Mouse (Mus musculus) limb, embryonic 13.5 days (tissue): ENCODE results near the gene Irf6. TPM values are rescaled to one million over a fixed set of nuclear protein-coding genes. Genes with fewer than 3 reads are reported as not detected.

Source experiments
- ATAC-seq: fragments of 200-750 bp; cut with Nextera tagmentation; 2 replicates; pipeline ENCODE4 v1.8.0; 2017; ENCODE audit warnings: low read depth, moderate number of reproducible peaks, moderate TSS enrichment; ENCODE audit not compliant: low FRiP score
- H3K27ac ChIP-seq: fragments of 300-500 bp; sonication (generic); 2 replicates; pipeline ENCODE4 v1.5.1; 2015; ENCODE audit warnings: inconsistent platforms, mild to moderate bottlenecking, moderate library complexity
- H3K27me3 ChIP-seq: fragments of 300-500 bp; sonication (generic); 2 replicates; pipeline ENCODE4 v1.6.1; 2015; ENCODE audit warnings: mild to moderate bottlenecking, inconsistent platforms
- H3K36me3 ChIP-seq: fragments of 300-500 bp; sonication (generic); 2 replicates; pipeline ENCODE4 v1.6.1; 2015; ENCODE audit warnings: inconsistent platforms, mild to moderate bottlenecking, moderate library complexity
- H3K4me1 ChIP-seq: fragments of 300-500 bp; sonication (generic); 2 replicates; pipeline ENCODE4 v1.6.1; 2015; ENCODE audit warnings: inconsistent platforms
- H3K4me2 ChIP-seq: fragments of 300-500 bp; sonication (generic); replicated peaks from 2 replicates; pipeline ENCODE4 v1.6.1; 2015; ENCODE audit warnings: inconsistent platforms, mild to moderate bottlenecking, moderate library complexity
- H3K4me3 ChIP-seq: fragments of 300-500 bp; sonication (generic); 2 replicates; pipeline ENCODE4 v1.5.1; 2015; ENCODE audit warnings: moderate library complexity, mild to moderate bottlenecking, inconsistent platforms
- H3K9ac ChIP-seq: fragments of 300-500 bp; sonication (generic); 2 replicates; pipeline ENCODE4 v1.6.1; 2015; ENCODE audit warnings: mild to moderate bottlenecking, inconsistent platforms
- H3K9me3 ChIP-seq: fragments of 300-500 bp; sonication (generic); 2 replicates; pipeline ENCODE4 v1.6.1; 2016; ENCODE audit warnings: inconsistent platforms
- WGBS: fragments of 180-500 bp; shearing (Covaris S2); methylation state at CpG from one replicate; pipeline ENCODE4 v1.1.7; 2015; 5-methylcytosine and 5-hydroxymethylcytosine counted together
- polyA plus RNA-seq: library from polyadenylated mRNA; unstranded; fragments of >200 nt; fragmentation: Nextera tagmentation; extraction: Ambion mirVana; gene quantifications from 2 replicates; pipeline ENCODE4 v1.2.1, GENCODE M21; 2015

The Irf6 gene
- polyA plus RNA-seq, 1 experiment from 2014 or later = 19.4 TPM

GRCm38 (mm10) chr1:193133726-193134125 lies 19.2 kb upstream of the Irf6 start:
- peaks cover 18% of the 10 kb centered on the region for H3K4me1 ChIP-seq
- no peak overlapping the region for H3K4me3 ChIP-seq
- H3K9me3 ChIP-seq = no peaks in the 10 kb centered on the region
- no peak overlapping the region for H3K27ac ChIP-seq
- H3K36me3 ChIP-seq = no peaks in the 10 kb centered on the region
- no peak for ATAC-seq
- no peak overlapping the region for H3K4me2 ChIP-seq
- WGBS = 88% methylated on average over 1 of the region's 1 CpGs
- H3K9ac ChIP-seq = no peak overlapping the region
- no peaks in the 10 kb centered on the region for H3K27me3 ChIP-seq

- ATAC-seq = no peak
- Histone ChIP-seq H3K4me1 (peaks cover 22% of the 10 kb centered on the region; the same call in 1 of the 2 replicates), H3K36me3 (no peaks in the 10 kb centered on the region), H3K9ac (no peak overlapping the region), H3K9me3 (no peaks in the 10 kb centered on the region), H3K4me3 (no peak overlapping the region), H3K27ac (no peak overlapping the region), H3K4me2 (no peak overlapping the region), H3K27me3 (0 out of 2 replicates have a peak, but pooled peaks cover 3% of the 10 kb centered on the region)
- WGBS = 27% methylated on average over 7 of the region's 7 CpGs
These were observed 14.8 kb upstream of the Irf6 start for GRCm38 (mm10) chr1:193138087-193138486.

- Histone ChIP-seq H3K27me3 (0 out of 2 replicates have a peak, but pooled peaks cover 3% of the 10 kb centered on the region), H3K4me1 (peaks cover 22% of the 10 kb centered on the region; the same call in 1 of the 2 replicates), H3K9me3 (no peaks in the 10 kb centered on the region), H3K27ac (no peak overlapping the region), H3K4me2 (no peak overlapping the region), H3K4me3 (no peak overlapping the region), H3K36me3 (no peaks in the 10 kb centered on the region), H3K9ac (no peak overlapping the region)
- 48% methylated on average over 3 of the region's 3 CpGs for WGBS
- no peak for ATAC-seq
These were observed 14.2 kb upstream of the Irf6 start for GRCm38 (mm10) chr1:193138669-193139068.

DNA sequence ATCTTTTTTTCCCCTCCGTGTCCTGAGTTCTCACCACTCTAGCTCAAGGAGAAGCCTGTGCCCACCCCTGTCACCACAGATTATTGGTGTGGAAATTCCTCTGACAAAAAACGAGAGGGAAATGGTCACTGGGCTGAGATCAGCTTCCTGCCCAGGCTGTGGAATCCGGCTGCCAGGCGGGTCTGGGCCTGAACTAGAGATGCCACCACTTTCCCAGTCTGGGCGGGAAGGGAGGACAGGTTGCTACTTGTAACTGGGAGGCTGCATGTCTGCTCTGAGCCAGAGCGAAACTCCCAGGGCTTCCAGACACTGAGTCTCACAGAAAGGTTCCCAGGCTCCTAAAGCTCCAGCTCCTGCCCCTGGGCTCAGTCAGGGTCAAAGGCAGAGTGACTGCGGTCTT lies 11.8 kb upstream of the Irf6 start:
- Histone ChIP-seq H3K4me1 (peaks cover 22% of the 10 kb centered on the region; the same call in 1 of the 2 replicates), H3K9me3 (no peaks in the 10 kb centered on the region), H3K4me3 (no peak overlapping the region), H3K36me3 (no peaks in the 10 kb centered on the region), H3K27me3 (peaks cover 6% of the 10 kb centered on the region; the same call in 1 of the 2 replicates), H3K9ac (0 out of 2 replicates have a peak overlapping the region, but pooled peaks have one; percentile 5), H3K4me2 (no peak overlapping the region), H3K27ac (peak overlapping the region; percentile 39; the same call in 1 of the 2 replicates)
- ATAC-seq = no peak
- 62% methylated on average over 7 of the region's 7 CpGs for WGBS

DNA sequence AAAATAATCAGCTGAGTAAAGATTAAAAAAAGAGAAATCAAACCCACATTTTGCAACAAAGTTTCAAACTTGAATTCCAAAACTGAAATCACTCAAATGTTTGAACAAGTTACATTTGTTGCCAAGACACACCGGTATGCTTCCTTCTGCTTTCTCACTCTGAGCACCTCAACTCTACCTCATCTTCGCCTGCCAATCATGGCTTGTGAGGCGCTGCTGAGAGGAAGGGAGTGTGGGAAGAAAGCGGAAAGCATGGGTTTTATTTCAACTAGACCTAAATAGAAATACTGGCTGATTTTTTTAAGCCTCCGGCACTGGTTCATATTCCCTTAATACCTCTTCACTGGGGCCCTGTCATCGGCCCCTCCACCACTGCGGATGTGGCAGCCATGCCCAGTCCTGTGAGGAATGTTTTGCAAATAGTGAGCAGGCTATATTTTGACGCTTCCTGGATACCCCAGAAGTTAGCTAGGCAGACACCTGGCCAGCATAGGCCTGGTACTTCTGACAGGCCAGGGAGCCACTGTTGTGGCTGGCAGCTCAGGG lies 10.3 kb upstream of the Irf6 start:
- no peak overlapping the region for H3K27ac ChIP-seq

GRCm38 (mm10) chr1:193144516-193144915 lies 8.4 kb upstream of the Irf6 start:
- Histone ChIP-seq H3K9ac (no peak overlapping the region), H3K4me3 (no peak overlapping the region), H3K4me1 (peaks cover 13% of the 10 kb centered on the region; the same call in 1 of the 2 replicates), H3K36me3 (no peaks in the 10 kb centered on the region), H3K9me3 (no peaks in the 10 kb centered on the region), H3K4me2 (no peak overlapping the region), H3K27ac (no peak overlapping the region), H3K27me3 (peaks cover 7% of the 10 kb centered on the region; the same call in 1 of the 2 replicates)
- 83% methylated on average over 6 of the region's 6 CpGs for WGBS
- ATAC-seq = no peak

More for the DNA sequence above, 10.3 kb upstream of the Irf6 start:
- no peak overlapping the region for H3K4me2 ChIP-seq
- peaks cover 6% of the 10 kb centered on the region; the same call in 1 of the 2 replicates for H3K27me3 ChIP-seq
- no peak overlapping the region for H3K9ac ChIP-seq
- peaks cover 22% of the 10 kb centered on the region; the same call in 1 of the 2 replicates for H3K4me1 ChIP-seq
- no peak for ATAC-seq
- H3K36me3 ChIP-seq = no peaks in the 10 kb centered on the region
- no peaks in the 10 kb centered on the region for H3K9me3 ChIP-seq
- no peak overlapping the region for H3K4me3 ChIP-seq
- WGBS = 80% methylated on average over 8 of the region's 8 CpGs

DNA sequence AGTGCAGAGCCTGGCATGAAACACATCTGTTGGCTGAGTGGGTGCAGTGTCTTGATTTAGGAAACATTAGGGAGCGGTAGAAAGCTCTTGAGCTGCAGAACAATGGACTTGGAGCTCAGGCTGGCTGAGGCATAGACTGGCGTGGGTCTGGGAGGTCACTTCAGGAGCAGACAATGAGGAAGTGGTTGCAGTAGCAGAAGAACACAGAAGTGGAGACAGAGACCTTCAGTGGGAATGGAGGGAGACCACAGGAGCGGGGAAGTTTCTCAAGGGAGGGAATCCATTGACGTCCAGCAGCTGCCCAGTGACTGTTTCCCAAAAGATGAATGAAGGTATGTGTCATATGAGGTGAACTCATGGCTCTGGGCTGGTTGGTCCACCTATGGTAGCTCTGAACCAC lies 7.8 kb upstream of the Irf6 start:
- 77% methylated on average over 4 of the region's 4 CpGs for WGBS
- Histone ChIP-seq H3K4me1 (peaks cover 8% of the 10 kb centered on the region; the same call in 1 of the 2 replicates), H3K27me3 (peaks cover 6% of the 10 kb centered on the region; the same call in 1 of the 2 replicates), H3K9me3 (no peaks in the 10 kb centered on the region), H3K27ac (no peak overlapping the region), H3K9ac (no peak overlapping the region), H3K4me2 (no peak overlapping the region), H3K36me3 (no peaks in the 10 kb centered on the region), H3K4me3 (no peak overlapping the region)
- no peak for ATAC-seq

DNA sequence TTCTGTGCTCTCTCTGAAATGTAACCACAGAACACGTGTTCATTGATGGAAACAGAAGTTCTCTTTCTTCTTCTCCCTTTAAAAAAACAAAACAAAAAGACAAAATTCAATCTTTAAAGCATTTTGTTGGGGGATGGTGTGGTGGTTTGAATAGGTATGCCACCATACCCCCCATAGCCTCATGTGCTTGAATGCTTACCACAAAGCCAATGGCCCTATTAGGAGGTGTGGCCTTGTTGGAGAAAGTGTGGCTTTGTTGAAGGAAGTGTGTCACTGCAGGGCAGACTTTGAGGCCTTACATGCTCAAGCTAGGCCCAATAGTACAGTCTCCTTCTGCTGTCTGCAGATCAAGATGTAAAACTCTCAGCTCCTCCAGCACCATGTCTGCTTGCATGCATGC lies 6.5 kb upstream of the Irf6 start:
- Histone ChIP-seq H3K36me3 (no peaks in the 10 kb centered on the region), H3K9me3 (no peaks in the 10 kb centered on the region), H3K4me2 (no peak overlapping the region), H3K4me3 (no peak overlapping the region), H3K9ac (no peak overlapping the region), H3K27me3 (peaks cover 13% of the 10 kb centered on the region), H3K27ac (no peak overlapping the region), H3K4me1 (peaks cover 8% of the 10 kb centered on the region)
- 88% methylated on average over 1 of the region's 1 CpGs for WGBS
- no peak for ATAC-seq

GRCm38 (mm10) chr1:193149231-193149630 lies 3.7 kb upstream of the Irf6 start:
- Histone ChIP-seq H3K4me2 (no peak overlapping the region), H3K27me3 (peaks cover 41% of the 10 kb centered on the region), H3K4me3 (no peak overlapping the region), H3K9ac (no peak overlapping the region), H3K4me1 (peaks cover 23% of the 10 kb centered on the region), H3K27ac (no peak overlapping the region), H3K36me3 (no peaks in the 10 kb centered on the region), H3K9me3 (no peaks in the 10 kb centered on the region)
- WGBS = 61% methylated on average over 3 of the region's 3 CpGs
- no peak for ATAC-seq

GRCm38 (mm10) chr1:193151134-193151533 lies 1.8 kb upstream of the Irf6 start:
- Histone ChIP-seq H3K9ac (no peak overlapping the region), H3K4me1 (peaks cover 23% of the 10 kb centered on the region), H3K4me2 (no peak overlapping the region), H3K36me3 (no peaks in the 10 kb centered on the region), H3K4me3 (no peak overlapping the region), H3K27me3 (peaks cover 53% of the 10 kb centered on the region), H3K27ac (no peak overlapping the region), H3K9me3 (no peaks in the 10 kb centered on the region)
- 44% methylated on average over 7 of the region's 7 CpGs for WGBS
- ATAC-seq = no peak

- ATAC-seq = 0 out of 2 replicates have a peak, but pooled peaks have one; percentile 1
- Histone ChIP-seq H3K9ac (peak overlapping the region; percentile 54), H3K27me3 (peaks cover 53% of the 10 kb centered on the region), H3K27ac (no peak overlapping the region), H3K9me3 (no peaks in the 10 kb centered on the region), H3K4me3 (peak overlapping the region; percentile 44), H3K4me1 (peaks cover 37% of the 10 kb centered on the region), H3K36me3 (no peaks in the 10 kb centered on the region), H3K4me2 (peak overlapping the region; percentile 73)
- WGBS = 21% methylated on average over 16 of the region's 16 CpGs
These were observed 650 bp downstream of the Irf6 start for GRCm38 (mm10) chr1:193153561-193153960.

DNA sequence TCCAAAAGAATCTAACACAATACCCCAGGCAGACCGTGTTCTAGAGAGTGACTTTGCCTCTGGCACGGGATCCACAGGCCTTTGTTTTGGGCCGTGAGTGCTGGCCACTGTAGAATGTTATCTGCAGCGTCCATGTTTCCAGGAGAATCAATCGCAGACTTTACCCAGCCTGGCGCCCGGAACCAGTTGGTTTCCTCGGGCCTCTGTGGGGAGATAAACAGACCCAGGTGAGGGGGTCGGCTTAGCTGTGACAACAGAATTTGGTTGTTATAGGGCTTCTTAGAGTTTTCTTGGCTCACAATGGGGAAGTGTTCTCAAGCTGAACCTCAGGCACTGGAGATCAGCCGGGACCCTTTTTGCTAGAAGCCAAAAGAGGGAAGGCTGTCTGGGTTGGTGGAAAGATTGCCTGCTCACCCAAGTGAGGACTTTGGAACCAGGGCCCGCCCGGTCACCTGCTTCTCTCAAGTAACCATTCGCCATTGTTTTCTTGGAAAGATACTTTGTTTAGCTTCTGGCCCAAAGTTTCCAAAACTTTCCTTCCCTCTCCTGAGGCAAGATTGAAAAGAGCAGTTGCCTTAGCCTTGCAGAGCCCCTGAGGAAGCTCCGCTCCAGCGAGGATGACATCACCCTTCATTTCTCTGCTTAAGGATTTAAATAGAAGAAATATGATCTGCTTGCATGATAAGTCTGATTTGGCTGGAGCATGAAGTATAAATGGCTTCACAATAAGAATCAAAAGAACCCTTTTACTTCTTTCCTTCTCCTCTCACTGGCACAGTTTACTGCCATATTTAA lies 3.6 kb downstream of the Irf6 start:
- WGBS = 77% methylated on average over 15 of the region's 15 CpGs
- Histone ChIP-seq H3K27me3 (peaks cover 42% of the 10 kb centered on the region), H3K4me2 (no peak overlapping the region), H3K9me3 (no peaks in the 10 kb centered on the region), H3K27ac (peak overlapping the region; percentile 22; the same call in 1 of the 2 replicates), H3K4me3 (no peak overlapping the region), H3K36me3 (no peaks in the 10 kb centered on the region), H3K4me1 (peaks cover 41% of the 10 kb centered on the region), H3K9ac (no peak overlapping the region)
- ATAC-seq = no peak
